Mouse (Mus musculus) c-Kit-positive CD71-negative TER-119-negative erythroid progenitor cells, embryonic 14.5 days (primary cell): ENCODE measurements around the gene Herc3.

ENCODE experiments used
- DNase-seq: peaks from one replicate; pipeline ENCODE4 v3.0.0-alpha.2; 2013; ENCODE audit warnings: low read depth

The Herc3 gene

GRCm38 (mm10) chr6:58920735-58921134 lies 89.5 kb downstream of the Herc3 start:
- no peak for DNase-seq

GRCm38 (mm10) chr6:58921623-58922022 lies 90.4 kb downstream of the Herc3 start:
- DNase-seq = no peak

DNA sequence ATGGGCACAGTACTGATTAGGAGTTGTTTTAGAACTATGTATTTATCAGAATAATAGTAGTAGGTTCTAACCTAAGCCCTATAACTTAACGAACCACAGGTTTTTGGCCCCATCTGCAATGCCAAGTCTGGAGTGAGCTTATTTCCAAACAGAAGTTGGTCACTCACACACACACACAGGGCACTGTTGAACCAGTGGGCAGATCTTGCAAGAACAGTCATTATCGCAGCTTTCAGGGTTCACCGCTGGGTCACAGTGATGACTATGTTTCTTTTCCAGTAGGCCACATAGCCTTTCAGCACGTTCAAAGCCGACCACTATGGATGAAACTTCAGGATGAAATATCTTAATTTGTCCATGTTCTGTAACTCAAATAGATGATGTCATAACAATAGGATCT lies 91.2 kb downstream of the Herc3 start:
- DNase-seq = no peak

DNA sequence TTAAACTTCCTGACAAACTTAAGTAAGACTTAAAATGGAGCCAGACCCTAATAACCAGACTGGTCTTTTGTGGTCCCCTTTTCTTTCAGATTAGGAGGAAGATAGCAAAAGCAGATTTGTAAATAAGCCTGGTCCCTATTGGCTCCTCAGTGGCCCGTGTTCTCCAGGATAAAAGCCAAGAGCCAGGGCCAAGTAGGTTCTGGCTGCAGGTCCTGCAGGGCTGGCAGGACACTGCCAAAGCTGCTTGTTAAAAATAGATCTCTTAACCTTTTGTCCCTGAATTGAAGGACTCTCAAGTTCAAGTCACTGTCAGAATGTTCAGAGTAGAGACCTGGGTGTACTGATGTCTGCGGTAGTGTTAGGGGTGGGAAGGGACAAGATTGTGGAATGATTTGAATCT lies 96.6 kb downstream of the Herc3 start:
- DNase-seq = no peak

DNA sequence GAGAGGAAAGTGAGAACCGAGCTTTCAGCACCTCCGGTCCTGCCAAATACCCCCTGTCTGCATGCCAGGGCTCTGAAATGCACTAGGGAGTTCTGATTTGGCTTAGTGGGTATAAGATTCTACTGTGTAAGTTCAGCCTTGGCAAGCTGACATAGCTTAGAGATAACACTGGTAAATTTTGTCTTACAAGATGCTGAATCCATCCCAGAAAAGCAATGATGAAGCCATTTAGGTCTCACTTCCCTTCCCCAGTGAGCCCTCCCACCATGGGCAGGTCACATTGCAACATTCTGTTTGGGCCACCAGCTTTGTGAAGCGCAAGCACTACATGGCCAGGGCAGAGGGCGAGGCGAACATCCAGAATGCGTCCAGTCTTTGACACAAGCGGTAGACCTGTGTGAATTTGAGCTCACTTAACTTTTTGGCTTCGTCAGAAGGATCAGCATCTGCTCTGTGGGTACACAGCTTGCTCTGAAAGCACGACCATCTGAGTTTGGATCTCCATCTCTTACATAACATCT lies 98.7 kb downstream of the Herc3 start:
- no peak for DNase-seq

DNA sequence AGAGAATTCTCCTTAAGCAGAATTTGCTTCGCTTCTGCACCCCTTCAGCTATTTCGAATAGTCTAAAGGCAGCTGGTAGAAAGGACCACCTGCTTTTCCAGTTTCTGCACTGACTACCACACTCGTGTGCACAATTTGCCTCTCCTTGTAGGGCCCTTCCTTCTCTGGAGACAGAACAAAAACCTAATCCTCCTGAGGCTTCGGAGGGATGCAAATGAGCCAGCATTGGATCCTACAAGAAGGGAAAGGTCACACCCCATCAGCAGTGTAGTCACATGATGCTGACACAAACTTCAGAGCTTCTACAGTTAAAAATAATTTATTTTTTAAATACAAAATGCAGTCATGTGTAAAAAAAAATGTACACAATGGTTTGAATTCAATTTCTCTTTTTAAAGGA lies 99.9 kb downstream of the Herc3 start:
- DNase-seq = no peak

DNA sequence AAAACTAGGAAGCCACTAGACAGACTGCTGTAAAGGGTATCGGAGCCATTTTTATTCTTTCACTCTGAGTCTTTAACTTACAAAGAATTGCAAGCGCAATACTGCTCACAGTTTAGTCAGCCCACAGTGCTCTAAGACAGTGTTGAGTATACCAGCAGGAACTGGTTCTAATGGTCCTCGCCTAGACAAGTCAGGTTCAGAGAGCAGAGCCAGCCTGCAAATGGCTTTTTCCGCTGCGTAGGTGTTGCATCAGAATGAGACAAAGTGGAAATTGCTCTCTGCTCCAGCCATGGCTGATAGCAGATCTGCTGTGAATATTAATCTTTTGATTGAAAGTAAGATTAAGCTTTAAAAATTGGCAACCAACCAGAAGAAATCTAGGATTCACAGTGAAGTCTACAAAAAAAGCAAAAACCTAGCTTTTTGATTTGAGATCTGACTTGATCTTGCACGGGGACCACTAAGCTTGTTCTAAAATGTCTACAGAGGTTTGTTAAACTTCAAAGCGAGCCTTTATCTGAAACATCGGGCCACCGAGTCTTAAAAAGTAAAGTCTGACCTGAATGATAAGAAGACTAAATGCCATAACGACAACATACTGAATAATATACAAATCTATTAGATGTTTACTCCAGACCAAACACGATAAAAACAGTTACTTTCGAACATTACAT lies 101.4 kb downstream of the Herc3 start:
- no peak for DNase-seq

DNA sequence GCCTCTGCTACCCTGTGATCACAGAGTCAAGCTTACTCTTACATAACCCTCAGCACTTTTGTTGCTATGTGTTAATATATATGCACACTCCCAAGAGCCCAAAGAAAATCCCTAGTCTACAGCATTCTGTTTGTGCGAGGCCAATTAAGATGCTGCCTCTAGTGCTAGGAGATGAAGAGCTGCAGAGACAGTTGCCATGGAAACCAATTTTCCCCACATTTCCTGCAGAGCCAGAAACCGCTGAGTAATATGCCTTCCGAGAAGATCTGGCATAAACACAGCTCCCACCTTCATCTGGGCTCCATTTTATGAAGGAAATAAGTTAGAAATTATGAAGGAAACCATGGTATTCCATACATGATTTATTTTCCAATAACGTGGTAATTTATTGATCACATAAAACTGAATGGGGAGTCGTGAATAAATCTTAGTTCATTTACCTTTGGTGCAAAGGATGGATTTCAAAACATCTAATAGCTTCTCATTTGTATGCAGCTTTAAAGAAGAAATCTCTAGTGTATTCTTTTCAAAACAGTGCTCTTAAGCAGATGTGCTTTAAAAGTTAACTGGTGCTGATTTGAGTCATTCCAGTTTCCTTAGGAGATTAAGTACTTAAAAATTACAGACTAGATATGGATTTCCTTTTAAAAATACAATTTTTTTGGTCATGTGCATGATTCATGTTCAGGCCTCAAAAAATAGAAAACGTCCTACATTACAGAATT lies 102.1 kb downstream of the Herc3 start:
- DNase-seq = no peak

DNA sequence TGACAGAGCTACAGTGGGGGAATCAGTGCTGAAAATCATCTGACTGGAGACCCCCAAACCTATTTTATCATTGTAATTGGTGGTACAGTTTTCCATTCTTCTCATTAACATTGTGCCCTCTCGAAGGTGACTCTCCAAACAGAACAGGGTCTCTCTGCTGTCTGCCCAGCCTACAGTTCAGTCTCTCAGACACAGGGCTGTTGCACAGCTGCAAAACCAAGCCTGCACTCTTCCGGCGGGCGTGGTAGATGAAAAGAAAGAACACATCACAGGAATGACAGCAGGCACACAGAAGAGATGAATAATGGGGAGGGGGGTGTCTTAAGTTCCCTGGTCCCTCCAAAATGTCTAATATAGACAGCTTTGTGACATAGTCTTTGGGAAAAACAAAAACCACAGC lies 102.9 kb downstream of the Herc3 start:
- no peak for DNase-seq

DNA sequence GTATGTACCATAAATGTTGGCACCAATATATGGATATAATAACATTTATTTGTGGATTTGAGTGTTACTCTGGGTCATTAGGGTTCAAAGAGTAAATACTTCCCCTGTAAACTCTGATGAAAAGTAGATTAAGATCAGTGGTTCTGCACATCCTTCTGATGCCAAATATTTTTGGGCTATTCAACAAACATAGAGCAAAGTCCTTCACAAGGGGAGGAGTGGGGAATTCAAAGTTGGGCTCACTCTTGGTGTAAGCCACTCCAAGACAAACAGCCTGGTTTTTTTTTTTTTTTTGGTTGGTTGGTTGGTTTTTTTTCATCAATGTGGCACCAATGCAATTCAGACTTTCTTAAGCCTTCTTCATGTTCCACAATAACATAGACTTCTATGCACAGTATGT lies 106.5 kb downstream of the Herc3 start:
- no peak for DNase-seq

- no peak for DNase-seq
These were observed 111.0 kb downstream of the Herc3 start for GRCm38 (mm10) chr6:58942276-58942675.

- no peak for DNase-seq
These were observed 112.7 kb downstream of the Herc3 start for GRCm38 (mm10) chr6:58943958-58944357.

DNA sequence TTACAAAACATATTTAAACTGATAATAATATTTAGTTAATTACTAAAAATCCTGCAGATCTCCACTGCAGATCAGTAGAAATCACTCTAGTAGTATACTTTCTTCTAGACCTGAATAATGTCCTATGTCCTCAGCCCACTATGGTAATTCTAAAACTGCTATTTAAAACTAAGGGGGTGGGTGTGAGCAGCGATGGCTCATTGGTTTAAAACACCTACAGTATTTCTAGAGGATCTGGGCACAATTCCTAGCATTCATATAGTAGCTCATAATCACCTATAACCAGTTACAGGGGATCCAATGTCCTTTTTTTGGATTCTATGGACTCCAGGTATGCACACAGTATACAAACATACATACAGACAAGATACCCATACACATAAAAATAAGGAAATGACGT lies 115.0 kb downstream of the Herc3 start:
- no peak for DNase-seq

DNA sequence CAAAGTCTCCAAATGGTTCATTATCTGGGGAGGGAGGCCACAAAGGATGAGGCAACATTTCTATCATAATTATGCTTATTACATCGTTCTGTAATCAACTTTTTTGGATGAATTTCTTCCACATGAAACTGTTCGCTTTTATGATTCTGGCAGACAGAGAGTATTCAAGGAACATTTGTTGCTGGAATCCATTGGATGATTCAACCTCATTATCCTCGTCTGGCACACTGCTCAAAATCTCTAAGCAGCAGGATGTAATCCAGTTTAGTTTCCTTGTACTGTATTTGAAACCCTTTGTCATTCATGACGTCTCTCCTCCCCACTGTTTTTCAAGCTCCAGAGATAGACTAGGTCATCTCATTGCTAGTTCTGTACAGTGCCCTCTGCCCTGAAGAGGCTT lies 115.6 kb downstream of the Herc3 start:
- DNase-seq = no peak

- DNase-seq = no peak
These were observed 119.1 kb downstream of the Herc3 start for GRCm38 (mm10) chr6:58950410-58950809.

- DNase-seq = no peak
These were observed 120.1 kb downstream of the Herc3 start for GRCm38 (mm10) chr6:58951128-58951992.

- DNase-seq = no peak
These were observed 129.3 kb downstream of the Herc3 start for GRCm38 (mm10) chr6:58960523-58960922.

GRCm38 (mm10) chr6:58962691-58963090 lies 131.4 kb downstream of the Herc3 start:
- DNase-seq = no peak

DNA sequence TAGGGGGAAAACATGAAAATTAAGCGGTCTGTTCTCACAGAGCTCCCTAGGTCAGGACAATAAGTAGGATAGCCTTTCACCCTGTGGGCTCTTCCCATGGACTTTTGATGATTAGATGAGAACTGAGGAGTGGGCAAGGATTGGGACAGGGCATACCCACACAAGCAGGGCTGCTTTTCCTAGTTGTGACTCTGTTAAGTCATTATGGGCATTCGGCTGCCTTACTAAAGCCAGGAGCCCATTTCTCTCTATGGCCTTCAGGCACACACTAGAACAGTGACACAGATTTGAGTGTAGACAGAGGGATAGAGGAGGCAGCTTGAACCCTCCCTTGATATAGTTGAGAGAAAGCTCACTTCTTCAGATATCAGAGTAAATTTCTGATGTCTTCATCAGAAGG lies 132.8 kb downstream of the Herc3 start:
- DNase-seq = no peak

- no peak for DNase-seq
These were observed 133.3 kb downstream of the Herc3 start for GRCm38 (mm10) chr6:58964565-58964964.

DNA sequence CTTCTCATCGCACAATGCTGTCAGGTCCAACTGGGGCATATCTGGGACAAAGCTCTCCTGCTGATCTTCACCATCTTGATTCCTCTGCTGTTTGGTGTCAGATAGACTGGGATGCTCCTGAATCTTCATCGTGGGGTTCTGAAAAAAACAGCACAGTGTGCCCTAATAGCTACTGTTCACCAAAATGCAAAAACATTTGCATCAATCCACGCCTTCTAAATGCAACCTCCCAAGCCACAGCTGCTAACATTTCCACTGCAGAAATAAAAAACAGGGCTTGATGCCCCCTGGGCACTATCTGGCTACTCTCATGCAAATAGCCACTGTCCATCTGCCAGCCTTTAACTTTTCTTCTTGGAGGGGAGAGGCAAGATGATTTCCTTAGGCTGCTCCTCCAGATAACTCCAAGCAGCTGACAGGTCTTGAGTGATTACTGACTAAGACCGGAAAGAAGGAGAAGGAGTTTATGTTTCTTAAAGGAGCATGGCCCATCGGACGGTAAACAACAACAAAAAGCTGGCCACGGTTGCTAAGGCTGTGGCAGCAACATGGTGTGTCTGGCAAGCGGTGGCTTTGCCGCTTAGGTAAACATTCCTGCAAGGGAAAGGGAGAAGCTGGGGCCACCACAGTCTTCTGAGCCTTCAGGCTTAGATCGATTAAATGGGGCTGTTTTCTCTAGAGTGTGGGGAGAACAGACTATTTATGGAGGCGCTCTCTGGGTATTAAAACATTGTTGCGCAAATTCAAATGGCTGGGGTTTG lies 134.0 kb downstream of the Herc3 start:
- no peak for DNase-seq

- DNase-seq = no peak
These were observed 137.0 kb downstream of the Herc3 start for GRCm38 (mm10) chr6:58968272-58968671.
